Mouse (Mus musculus) hindbrain, postnatal 0 days (tissue): ENCODE data around the gene Olfr203. TPM values are rescaled to one million over a fixed set of nuclear protein-coding genes. Genes with fewer than 3 reads are reported as not detected.
"Not testable (repeated sequence)": the region's sequence is repeated elsewhere in the genome, so short reads cannot be mapped to it uniquely, and the experiment has no call there.

ENCODE experiments used
- ATAC-seq: fragments of 200-750 bp; cut with Nextera tagmentation; 2 replicates; pipeline ENCODE4 v1.8.0; 2017; ENCODE audit warnings: mild to moderate bottlenecking, moderate TSS enrichment, moderate library complexity
- DNase-seq: peaks from one replicate; pipeline ENCODE4 v3.0.0-alpha.2; 2015; ENCODE audit warnings: low spot score
- H3K27ac ChIP-seq: fragments of 300-500 bp; sonication (generic); 2 replicates; pipeline ENCODE4 v1.5.1; 2014; ENCODE audit warnings: mild to moderate bottlenecking
- H3K27me3 ChIP-seq: fragments of 300-500 bp; sonication (generic); 2 replicates; pipeline ENCODE4 v1.6.1; 2014; ENCODE audit warnings: low read length, mixed read lengths; ENCODE audit not compliant: insufficient read depth
- H3K36me3 ChIP-seq: fragments of 300-500 bp; sonication (generic); 2 replicates; pipeline ENCODE4 v1.6.1; 2014; ENCODE audit warnings: low read length, mixed read lengths; ENCODE audit not compliant: insufficient read depth
- H3K4me1 ChIP-seq: fragments of 300-500 bp; sonication (generic); 2 replicates; pipeline ENCODE4 v1.6.1; 2014; ENCODE audit warnings: antibody characterized with exemption, low read length, mixed read lengths; ENCODE audit not compliant: insufficient read depth
- H3K4me2 ChIP-seq: fragments of 300-500 bp; sonication (generic); 2 replicates; pipeline ENCODE4 v1.6.1; 2014; ENCODE audit warnings: low read depth, mild to moderate bottlenecking, low read length, moderate library complexity, mixed read lengths
- H3K4me3 ChIP-seq: fragments of 300-500 bp; sonication (generic); 2 replicates; pipeline ENCODE4 v1.5.1; 2014; ENCODE audit warnings: low read length
- H3K9ac ChIP-seq: fragments of 300-500 bp; sonication (generic); replicated peaks from 2 replicates; pipeline ENCODE4 v1.6.1; 2014; ENCODE audit warnings: mild to moderate bottlenecking, low read length, moderate library complexity, mixed read lengths
- H3K9me3 ChIP-seq: fragments of 300-500 bp; sonication (generic); 2 replicates; pipeline ENCODE4 v1.6.1; 2016; ENCODE audit warnings: low read length, mixed read lengths
- CTCF ChIP-seq: IDR thresholded peaks from 2 replicates; pipeline ENCODE4 v1.5.1; 2016; ENCODE audit warnings: antibody characterized with exemption, control low read depth, low read depth
- WGBS: fragments of 180-500 bp; shearing (Covaris S2); extraction: QIAGEN DNeasy Blood & Tissue Kit; methylation state at CpG from one replicate; pipeline ENCODE4 v1.1.7; 2014; 5-methylcytosine and 5-hydroxymethylcytosine counted together
- polyA plus RNA-seq: library from polyadenylated mRNA; unstranded; fragments of >200 nt; fragmentation: Nextera tagmentation; extraction: Ambion mirVana; gene quantifications from 2 replicates; pipeline ENCODE4 v1.2.1, GENCODE M21; 2015
- total RNA-seq: library from RNA; depleted of rRNA; stranded (reverse); fragments of >200 nt; gene quantifications from 2 replicates; pipeline ENCODE4 v1.2.3, GENCODE M21; 2014; rRNA removed

Gene Olfr203
- total RNA-seq (not detected in 2 replicates), polyA plus RNA-seq (not detected in 2 replicates)

- Histone ChIP-seq H3K4me3 (no peak within 1 kb of the TSS), H3K9me3 (no peaks in the 10 kb centered on the region), H3K36me3 (no peaks in the 10 kb centered on the region), H3K27ac (no peak within 1 kb of the TSS), H3K9ac (no peak within 1 kb of the TSS), H3K4me2 (no peak within 1 kb of the TSS), H3K4me1 (no peaks in the 10 kb centered on the region), H3K27me3 (no peaks in the 10 kb centered on the region)
- DNase-seq (no peak), ATAC-seq (no peak)
- TF ChIP-seq CTCF, result no peak
- WGBS, result 84% methylated on average over 2 of the region's 2 CpGs
Observed at GRCm38 (mm10) chr16:59298581-59298980, at the start of gene Olfr203. Gene Olfr203 (plus strand): TSS chr16:59298881.

- H3K27me3 ChIP-seq, result no peaks in the 10 kb centered on the region
- H3K4me3 ChIP-seq, result no peak overlapping the region
- ATAC-seq, result no peak
- WGBS, result 89% methylated on average over 17 of the region's 17 CpGs
- H3K27ac ChIP-seq, result no peak overlapping the region
- DNase-seq, result no peak
- H3K36me3 ChIP-seq, result no peaks in the 10 kb centered on the region
- no peak for TF ChIP-seq CTCF
- H3K9ac ChIP-seq, result no peak overlapping the region
- no peaks in the 10 kb centered on the region for H3K4me1 ChIP-seq
- H3K9me3 ChIP-seq, result no peaks in the 10 kb centered on the region
- H3K4me2 ChIP-seq, result no peak overlapping the region
Observed at GRCm38 (mm10) chr16:59249684-59250083, 49.0 kb upstream of the Olfr203 start.

- ATAC-seq, H3K4me2 ChIP-seq, H3K4me1 ChIP-seq, DNase-seq, H3K9me3 ChIP-seq, H3K4me3 ChIP-seq, H3K9ac ChIP-seq, H3K36me3 ChIP-seq, H3K27me3 ChIP-seq, H3K27ac ChIP-seq: not testable (repeated sequence)
- WGBS, result 83% methylated on average over 4 of the region's 4 CpGs
Observed at GRCm38 (mm10) chr16:59269097-59269496, 29.6 kb upstream of the Olfr203 start.

- WGBS, result 90% methylated on average over 4 of the region's 4 CpGs
- H3K36me3 ChIP-seq, H3K27ac ChIP-seq, H3K4me1 ChIP-seq, ATAC-seq, H3K4me3 ChIP-seq, DNase-seq, H3K9ac ChIP-seq, H3K27me3 ChIP-seq, H3K9me3 ChIP-seq, H3K4me2 ChIP-seq: not testable (repeated sequence)
Observed at GRCm38 (mm10) chr16:59272532-59272931, 26.1 kb upstream of the Olfr203 start, which contains the start of gene Olfr201. Gene Olfr201 (minus strand): TSS chr16:59272632.

GRCm38 (mm10) chr16:59280542-59280941 lies 18.1 kb upstream of the Olfr203 start:
- H3K27ac ChIP-seq, result no peak overlapping the region
- no peak overlapping the region for H3K9ac ChIP-seq
- no peaks in the 10 kb centered on the region for H3K27me3 ChIP-seq
- TF ChIP-seq CTCF, result no peak
- no peak overlapping the region for H3K4me3 ChIP-seq
- WGBS, result 80% methylated on average over 3 of the region's 3 CpGs
- H3K9me3 ChIP-seq, result no peaks in the 10 kb centered on the region
- no peaks in the 10 kb centered on the region for H3K4me1 ChIP-seq
- no peak overlapping the region for H3K4me2 ChIP-seq
- DNase-seq (no peak), ATAC-seq (no peak)
- H3K36me3 ChIP-seq, result no peaks in the 10 kb centered on the region

- H3K36me3 ChIP-seq, result no peaks in the 10 kb centered on the region
- H3K9me3 ChIP-seq, result no peaks in the 10 kb centered on the region
- H3K4me1 ChIP-seq, result no peaks in the 10 kb centered on the region
- no peak for ATAC-seq
- no peak overlapping the region for H3K4me2 ChIP-seq
- H3K27me3 ChIP-seq, result no peaks in the 10 kb centered on the region
- WGBS, result 83% methylated on average over 1 of the region's 1 CpGs
- no peak overlapping the region for H3K9ac ChIP-seq
- H3K27ac ChIP-seq, result no peak overlapping the region
- H3K4me3 ChIP-seq, result no peak overlapping the region
- no peak for DNase-seq
- TF ChIP-seq CTCF, result no peak
Observed at GRCm38 (mm10) chr16:59283476-59283875, 15.2 kb upstream of the Olfr203 start.

GRCm38 (mm10) chr16:59286693-59287092 lies 12.0 kb upstream of the Olfr203 start, which contains the start of gene Olfr202:
Gene Olfr202 (minus strand): TSS chr16:59286793.
- WGBS, result 81% methylated on average over 1 of the region's 1 CpGs
- no peak within 1 kb of the TSS for H3K4me2 ChIP-seq
- TF ChIP-seq CTCF, result no peak

GRCm38 (mm10) chr16:59287576-59287975 lies 11.1 kb upstream of the Olfr203 start:
- not testable (repeated sequence) for H3K9ac ChIP-seq, DNase-seq, H3K27ac ChIP-seq, H3K4me1 ChIP-seq, H3K4me3 ChIP-seq, H3K4me2 ChIP-seq, H3K9me3 ChIP-seq, ATAC-seq, H3K27me3 ChIP-seq, H3K36me3 ChIP-seq
- WGBS, result 86% methylated on average over 9 of the region's 9 CpGs

More at GRCm38 (mm10) chr16:59286693-59287092, 12.0 kb upstream of the Olfr203 start, which contains the start of gene Olfr202:
- Histone ChIP-seq H3K27me3 (no peaks in the 10 kb centered on the region), H3K4me1 (no peaks in the 10 kb centered on the region), H3K36me3 (no peaks in the 10 kb centered on the region), H3K27ac (no peak within 1 kb of the TSS), H3K9ac (no peak within 1 kb of the TSS), H3K9me3 (no peaks in the 10 kb centered on the region), H3K4me3 (no peak within 1 kb of the TSS)
- ATAC-seq, result no peak
- no peak for DNase-seq
